Mouse (Mus musculus) embryonic fibroblast, embryonic 13.5 days (primary cell): Measurements from ENCODE around the gene Gpr157.

ENCODE experiments used
- CTCF ChIP-seq: IDR thresholded peaks from 2 replicates; pipeline ENCODE4 v1.5.1; 2011; ENCODE audit warnings: mild to moderate bottlenecking, control low read depth, low read length, moderate library complexity, borderline replicate concordance; ENCODE audit not compliant: insufficient read depth
- POLR2A ChIP-seq: IDR thresholded peaks from 2 replicates; pipeline ENCODE4 v1.6.1; 2011; ENCODE audit warnings: low read depth, mild to moderate bottlenecking, control low read depth, low read length, moderate library complexity

DNA sequence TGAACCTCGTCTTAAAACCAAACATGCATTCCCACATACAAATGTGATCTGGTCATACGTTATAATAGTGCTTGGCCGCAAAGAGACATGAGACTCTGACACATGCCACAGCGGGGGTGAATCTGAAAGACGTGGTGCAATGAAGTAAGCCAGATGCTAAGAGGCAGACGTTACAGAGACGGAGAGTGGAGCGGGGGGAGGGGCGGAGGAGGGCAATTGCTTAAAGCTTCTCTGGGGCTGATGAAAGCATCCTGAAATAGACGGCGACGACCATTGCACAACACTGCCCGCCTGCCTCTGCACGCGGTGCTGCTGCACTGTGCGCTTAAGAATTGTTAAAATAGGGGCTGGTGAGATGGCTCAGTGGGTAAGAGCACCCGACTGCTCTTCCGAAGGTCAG is 11.0 kb upstream of the Gpr157 start:
- TF ChIP-seq POLR2A = no peak
- no peak for TF ChIP-seq CTCF
